Mouse (Mus musculus) cerebellum, adult 11 months (tissue): ENCODE measurements around the gene Syne2.

Experiments
- DNase-seq: peaks from one replicate; pipeline ENCODE4 v3.0.0; 2022

Gene Syne2

GRCm38 (mm10) chr12:75874287-75874994 lies 56.5 kb downstream of the Syne2 start:
- DNase-seq = no peak

GRCm38 (mm10) chr12:75879636-75880317 lies 61.8 kb downstream of the Syne2 start:
- no peak for DNase-seq

GRCm38 (mm10) chr12:75881554-75881953 lies 63.6 kb downstream of the Syne2 start:
- no peak for DNase-seq

GRCm38 (mm10) chr12:75886161-75886560 lies 68.2 kb downstream of the Syne2 start:
- DNase-seq = no peak

- DNase-seq = no peak
Measured at GRCm38 (mm10) chr12:75886946-75887345, 69.0 kb downstream of the Syne2 start.

- no peak for DNase-seq
Measured at GRCm38 (mm10) chr12:75888721-75889120, 70.8 kb downstream of the Syne2 start.

GRCm38 (mm10) chr12:75891206-75891605 lies 73.3 kb downstream of the Syne2 start:
- no peak for DNase-seq

GRCm38 (mm10) chr12:75893392-75893791 lies 75.5 kb downstream of the Syne2 start:
- DNase-seq = no peak

GRCm38 (mm10) chr12:75894316-75894997 lies 76.5 kb downstream of the Syne2 start:
- no peak for DNase-seq

GRCm38 (mm10) chr12:75894998-75895331 lies 77.0 kb downstream of the Syne2 start:
- no peak for DNase-seq

- DNase-seq = no peak
Measured at GRCm38 (mm10) chr12:75897793-75898192, 79.9 kb downstream of the Syne2 start.

- no peak for DNase-seq
Measured at GRCm38 (mm10) chr12:75901721-75902120, 83.8 kb downstream of the Syne2 start.

- no peak for DNase-seq
Measured at GRCm38 (mm10) chr12:75904068-75904467, 86.1 kb downstream of the Syne2 start.

- DNase-seq = no peak
Measured at GRCm38 (mm10) chr12:75905304-75905703, 87.4 kb downstream of the Syne2 start.

- no peak for DNase-seq
Measured at GRCm38 (mm10) chr12:75908466-75908865, 90.5 kb downstream of the Syne2 start.

- DNase-seq = no peak
Measured at GRCm38 (mm10) chr12:75915694-75916093, 97.8 kb downstream of the Syne2 start.

- DNase-seq = no peak
Measured at GRCm38 (mm10) chr12:75918415-75918814, 100.5 kb downstream of the Syne2 start.

GRCm38 (mm10) chr12:75918914-75919313 lies 101.0 kb downstream of the Syne2 start:
- DNase-seq = peak; percentile 3

- DNase-seq = no peak
Measured at GRCm38 (mm10) chr12:75922900-75923299, 105.0 kb downstream of the Syne2 start.

- no peak for DNase-seq
Measured at GRCm38 (mm10) chr12:75924852-75925251, 106.9 kb downstream of the Syne2 start.

GRCm38 (mm10) chr12:75927596-75927995 lies 109.7 kb downstream of the Syne2 start:
- no peak for DNase-seq

GRCm38 (mm10) chr12:75933561-75933960 lies 115.6 kb downstream of the Syne2 start:
- DNase-seq = no peak

- DNase-seq = peak; percentile 23
Measured at GRCm38 (mm10) chr12:75951328-75951727, 133.4 kb downstream of the Syne2 start.

GRCm38 (mm10) chr12:75952011-75952410 lies 134.1 kb downstream of the Syne2 start:
- DNase-seq = no peak
